Mouse (Mus musculus) CD8-positive naive resting alpha-beta T cell, adult 57 days (primary cell): ENCODE measurements around the gene Cfap54. TPM values are rescaled to one million over a fixed set of nuclear protein-coding genes. Genes with fewer than 3 reads are reported as not detected.

ENCODE experiments used
- total RNA-seq: library from RNA; stranded (reverse); gene quantifications from one replicate; pipeline ENCODE4 v1.2.4, GENCODE M21; 2023

Cfap54 gene
- 0.49 TPM for total RNA-seq

DNA sequence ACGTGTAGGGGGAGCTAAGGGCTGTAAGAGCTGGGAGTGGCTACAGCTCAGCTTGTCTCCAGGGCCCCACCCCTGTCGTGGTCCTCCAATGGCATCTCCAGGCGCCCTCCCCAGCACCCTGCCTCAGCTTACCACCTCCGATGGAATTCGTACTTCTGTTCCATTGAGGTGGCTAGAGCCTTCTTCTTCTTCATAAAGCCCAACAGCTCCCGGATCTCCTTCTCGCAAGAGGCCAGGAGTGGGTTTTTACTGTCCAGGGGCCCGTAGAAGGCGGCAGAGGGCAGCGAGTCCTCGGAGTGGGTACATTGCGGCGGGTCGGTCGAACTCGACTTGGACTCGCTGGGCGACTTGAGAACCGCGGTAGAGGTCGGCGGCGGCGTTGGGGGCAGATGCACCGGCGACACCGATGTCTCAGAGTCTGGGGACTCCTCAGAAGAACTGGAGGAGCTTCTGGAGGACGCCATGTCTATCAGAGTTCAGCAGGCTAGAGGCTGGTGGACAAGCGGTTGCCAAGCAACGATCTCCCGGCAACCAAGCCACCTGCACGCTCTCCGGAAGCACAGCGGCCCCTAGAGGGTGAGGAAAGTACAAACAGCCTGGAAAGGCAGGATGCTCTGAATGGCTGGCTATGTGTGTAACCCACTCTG is at the start of gene Cfap54:
Cfap54 (minus strand) TSS at position 486 of the 647 bp plus-strand sequence.

Other genes starting within 250 kb of the Cfap54 start
- gene Cdk17, start 79.3 kb upstream of the Cfap54 start, total RNA-seq = 105 TPM
- gene Elk3, start 229.5 kb upstream of the Cfap54 start, total RNA-seq = 47.9 TPM